Mouse (Mus musculus): ENCODE measurements around the gene Ralbp1.

The Ralbp1 gene

GRCm38 (mm10) chr17:65850487-65850886 is 35.1 kb downstream of the Ralbp1 start:
- no peak for DNase-seq (ENCODE audit: low spot score)

- DNase-seq (ENCODE audit: low spot score), result no peak
Measured at GRCm38 (mm10) chr17:65847694-65848449, 37.7 kb downstream of the Ralbp1 start.

GRCm38 (mm10) chr17:65845423-65845822 is 40.2 kb downstream of the Ralbp1 start:
- DNase-seq (ENCODE audit: low spot score), result no peak

GRCm38 (mm10) chr17:65842669-65843381 is 42.8 kb downstream of the Ralbp1 start:
- DNase-seq (ENCODE audit: low spot score), result no peak

- DNase-seq (ENCODE audit: low spot score), result no peak
Measured at GRCm38 (mm10) chr17:65839541-65840256, 45.9 kb downstream of the Ralbp1 start.

GRCm38 (mm10) chr17:65836746-65837145 is 48.9 kb downstream of the Ralbp1 start:
- no peak for DNase-seq (ENCODE audit: low spot score)

- DNase-seq (ENCODE audit: low spot score), result no peak
Measured at GRCm38 (mm10) chr17:65833891-65834290, 51.7 kb downstream of the Ralbp1 start.

GRCm38 (mm10) chr17:65830216-65830863 is 55.3 kb downstream of the Ralbp1 start:
- no peak for DNase-seq (ENCODE audit: low spot score)

- no peak for DNase-seq (ENCODE audit: low spot score)
Measured at GRCm38 (mm10) chr17:65828951-65829350, 56.6 kb downstream of the Ralbp1 start.

GRCm38 (mm10) chr17:65827904-65828303 is 57.7 kb downstream of the Ralbp1 start:
- DNase-seq (ENCODE audit: low spot score), result no peak

- no peak for DNase-seq (ENCODE audit: low spot score)
Measured at GRCm38 (mm10) chr17:65827119-65827840, 58.3 kb downstream of the Ralbp1 start.

- no peak for DNase-seq (ENCODE audit: low spot score)
Measured at GRCm38 (mm10) chr17:65826257-65826656, 59.3 kb downstream of the Ralbp1 start.

GRCm38 (mm10) chr17:65824246-65824645 is 61.4 kb downstream of the Ralbp1 start:
- no peak for DNase-seq (ENCODE audit: low spot score)

- no peak for DNase-seq (ENCODE audit: low spot score)
Measured at GRCm38 (mm10) chr17:65822423-65822822, 63.2 kb downstream of the Ralbp1 start.

GRCm38 (mm10) chr17:65820197-65820596 is 65.4 kb downstream of the Ralbp1 start:
- no peak for DNase-seq (ENCODE audit: low spot score)

- DNase-seq (ENCODE audit: low spot score), result no peak
Measured at GRCm38 (mm10) chr17:65813763-65814162, 71.8 kb downstream of the Ralbp1 start.

GRCm38 (mm10) chr17:65811032-65811431 is 74.6 kb downstream of the Ralbp1 start:
- no peak for DNase-seq (ENCODE audit: low spot score)

- DNase-seq (ENCODE audit: low spot score), result no peak
Measured at GRCm38 (mm10) chr17:65806416-65806815, 79.2 kb downstream of the Ralbp1 start.

GRCm38 (mm10) chr17:65805966-65806365 is 79.6 kb downstream of the Ralbp1 start:
- no peak for DNase-seq (ENCODE audit: low spot score)

GRCm38 (mm10) chr17:65802026-65802425 is 83.6 kb downstream of the Ralbp1 start:
- DNase-seq (ENCODE audit: low spot score), result no peak

- DNase-seq (ENCODE audit: low spot score), result no peak
Measured at GRCm38 (mm10) chr17:65800451-65800850, 85.1 kb downstream of the Ralbp1 start.

GRCm38 (mm10) chr17:65799353-65799752 is 86.2 kb downstream of the Ralbp1 start:
- no peak for DNase-seq (ENCODE audit: low spot score)

Measured in retina, embryonic 14.5 days (tissue).